Mouse (Mus musculus) large intestine, adult 2 months (tissue): ENCODE results near the gene Zfp106. TPM values are rescaled to one million over a fixed set of nuclear protein-coding genes. Genes with fewer than 3 reads are reported as not detected.
"Not testable (repeated sequence)": the region's sequence is repeated elsewhere in the genome, so short reads cannot be mapped to it uniquely, and the experiment has no call there.

Experiments used
- DNase-seq: peaks from one replicate; pipeline ENCODE4 v3.0.0-alpha.2; 2012; ENCODE audit warnings: low read depth, low spot score
- WGBS: fragments of 180-500 bp; shearing (Covaris S2); methylation state at CpG from one replicate; pipeline ENCODE4 v1.1.7; 2018; 5-methylcytosine and 5-hydroxymethylcytosine counted together
- polyA plus RNA-seq: library from polyadenylated mRNA; depleted of rRNA; stranded (reverse); fragments of >200 nt; gene quantifications from 2 replicates; pipeline ENCODE4 v1.2.3, GENCODE M21; 2012; rRNA removed

The Zfp106 gene
- 27.4 and 58.3 TPM in 2 replicates for polyA plus RNA-seq

GRCm38 (mm10) chr2:120563235-120563990 lies at the start of gene Zfp106:
Zfp106 (minus strand) TSS chr2:120563843.
- no peak for DNase-seq
- under 1% methylated on average over 50 of the region's 50 CpGs for WGBS

GRCm38 (mm10) chr2:120608830-120609723 lies 45.4 kb upstream of the Zfp106 start, which contains the start of the genes Haus2 and Lrrc57:
Haus2 (plus strand) TSS chr2:120609383.
Lrrc57 (minus strand) TSS chr2:120609520.
- DNase-seq: peak; percentile 46

GRCm38 (mm10) chr2:120606021-120606690 lies 42.5 kb upstream of the Zfp106 start:
- no peak for DNase-seq
- WGBS: 88% methylated on average over 6 of the region's 6 CpGs

More at GRCm38 (mm10) chr2:120608830-120609723, 45.4 kb upstream of the Zfp106 start, which contains the start of the genes Haus2 and Lrrc57:
- WGBS: under 1% methylated on average over 52 of the region's 52 CpGs

GRCm38 (mm10) chr2:120599506-120599905 lies 35.9 kb upstream of the Zfp106 start:
- DNase-seq: no peak
- 88% methylated on average over 4 of the region's 4 CpGs for WGBS

- no peak for DNase-seq
- WGBS: 85% methylated on average over 2 of the region's 2 CpGs
Observed at GRCm38 (mm10) chr2:120597734-120598133, 34.1 kb upstream of the Zfp106 start.

- 95% methylated on average over 1 of the region's 1 CpGs for WGBS
- DNase-seq: no peak
Observed at GRCm38 (mm10) chr2:120592227-120592626, 28.6 kb upstream of the Zfp106 start.

GRCm38 (mm10) chr2:120589759-120590158 lies 26.1 kb upstream of the Zfp106 start:
- 79% methylated on average over 5 of the region's 5 CpGs for WGBS
- no peak for DNase-seq

GRCm38 (mm10) chr2:120578286-120578685 lies 14.6 kb upstream of the Zfp106 start:
- 14% methylated on average over 5 of the region's 5 CpGs for WGBS
- no peak for DNase-seq

- WGBS: 26% methylated on average over 4 of the region's 4 CpGs
Observed at GRCm38 (mm10) chr2:120577799-120578198, 14.2 kb upstream of the Zfp106 start.

GRCm38 (mm10) chr2:120575978-120576377 lies 12.3 kb upstream of the Zfp106 start:
- 84% methylated on average over 2 of the region's 2 CpGs for WGBS
- DNase-seq: no peak

More at GRCm38 (mm10) chr2:120577799-120578198, 14.2 kb upstream of the Zfp106 start:
- DNase-seq: no peak

- 72% methylated on average over 3 of the region's 3 CpGs for WGBS
- DNase-seq: no peak
Observed at GRCm38 (mm10) chr2:120575121-120575520, 11.5 kb upstream of the Zfp106 start.

- DNase-seq: not testable (repeated sequence)
- 94% methylated on average over 3 of the region's 3 CpGs for WGBS
Observed at GRCm38 (mm10) chr2:120572161-120572560, 8.5 kb upstream of the Zfp106 start.

GRCm38 (mm10) chr2:120571081-120571480 lies 7.4 kb upstream of the Zfp106 start:
- no peak for DNase-seq
- 83% methylated on average over 3 of the region's 3 CpGs for WGBS

GRCm38 (mm10) chr2:120567798-120568320 lies 4.2 kb upstream of the Zfp106 start:
- no peak for DNase-seq
- WGBS: under 1% methylated on average over 22 of the region's 22 CpGs

GRCm38 (mm10) chr2:120566886-120567797 lies 3.5 kb upstream of the Zfp106 start, which contains the start of gene Snap23:
Snap23 (plus strand) TSS chr2:120567671.
- 1% methylated on average over 42 of the region's 42 CpGs for WGBS
- DNase-seq: peak; percentile 95

GRCm38 (mm10) chr2:120565363-120565762 lies 1.7 kb upstream of the Zfp106 start:
- 86% methylated on average over 2 of the region's 2 CpGs for WGBS
- DNase-seq: no peak

GRCm38 (mm10) chr2:120564548-120565188 lies 1.0 kb upstream of the Zfp106 start:
- 91% methylated on average over 4 of the region's 4 CpGs for WGBS
- not testable (repeated sequence) for DNase-seq

- WGBS: 9% methylated on average over 9 of the region's 9 CpGs
- no peak for DNase-seq
Observed at GRCm38 (mm10) chr2:120562859-120563234, 796 bp downstream of the Zfp106 start.
